Mouse (Mus musculus) myocyte (in vitro differentiated cells): ENCODE data around the gene Tmem143. TPM values are rescaled to one million over a fixed set of nuclear protein-coding genes. Genes with fewer than 3 reads are reported as not detected.

ENCODE experiments used
- H3K27me3 ChIP-seq: one replicate; pipeline ENCODE4 v1.6.1; 2011; ENCODE audit not compliant: control insufficient read depth, insufficient read depth, insufficient read length
- H3K36me3 ChIP-seq: one replicate; pipeline ENCODE4 v1.6.1; 2011; ENCODE audit not compliant: control insufficient read depth, insufficient read depth
- H3K4me2 ChIP-seq: one replicate; pipeline ENCODE4 v1.6.1; 2011; ENCODE audit warnings: low read depth, control low read depth
- H3K4me3 ChIP-seq: one replicate; pipeline ENCODE4 v1.5.1; 2011; ENCODE audit warnings: mild to moderate bottlenecking, control low read depth, moderate library complexity
- H3K79me2 ChIP-seq: one replicate; pipeline ENCODE4 v1.6.1; 2011; ENCODE audit not compliant: control insufficient read depth, insufficient read depth
- H3ac ChIP-seq: one replicate; pipeline ENCODE4 v1.6.1; 2011; ENCODE audit not compliant: control insufficient read depth, insufficient read length
- CEBPB ChIP-seq: IDR thresholded peaks from 2 replicates; pipeline ENCODE4 v1.6.1; 2011; ENCODE audit warnings: mild to moderate bottlenecking, moderate library complexity; ENCODE audit not compliant: poor library complexity, insufficient read depth, severe bottlenecking
- E2F4 ChIP-seq: IDR thresholded peaks from one replicate; pipeline ENCODE4 v1.6.1; 2011; ENCODE audit warnings: mild to moderate bottlenecking, control low read depth, moderate library complexity; ENCODE audit not compliant: insufficient read depth
- MAX ChIP-seq: IDR thresholded peaks from one replicate; pipeline ENCODE4 v1.6.1; 2011; ENCODE audit warnings: low read depth, mild to moderate bottlenecking, control low read depth
- MYOD1 ChIP-seq, 3 experiments: IDR thresholded peaks; one replicate each; pipeline ENCODE4 v1.6.1; 2011; ENCODE audit warnings: control low read depth in 2 of 3, low read depth in 2 of 3, mild to moderate bottlenecking in 2 of 3, moderate library complexity in 1 of 3; ENCODE audit not compliant: insufficient read length in 2 of 3, control insufficient read depth in 1 of 3
- MYOG ChIP-seq, 3 experiments: IDR thresholded peaks; one replicate each; pipeline ENCODE4 v1.6.1; 2011; ENCODE audit warnings: control low read depth in 2 of 3, low read depth in 2 of 3, mild to moderate bottlenecking in 2 of 3; ENCODE audit not compliant: insufficient read length in 2 of 3, control insufficient read depth in 1 of 3, insufficient read depth in 1 of 3
- POLR2A ChIP-seq: IDR thresholded peaks from one replicate; pipeline ENCODE4 v1.6.1; 2011; ENCODE audit warnings: low read depth, mild to moderate bottlenecking, control low read depth, moderate library complexity; ENCODE audit not compliant: insufficient read length
- POLR2AphosphoS2 ChIP-seq: IDR thresholded peaks from one replicate; pipeline ENCODE4 v1.6.1; 2011; ENCODE audit warnings: low read depth, control low read depth; ENCODE audit not compliant: insufficient read length
- REST ChIP-seq: IDR thresholded peaks from one replicate; pipeline ENCODE4 v1.6.1; 2011; ENCODE audit warnings: mild to moderate bottlenecking, control low read depth, moderate library complexity; ENCODE audit not compliant: insufficient read depth, insufficient read length
- SRF ChIP-seq: IDR thresholded peaks from one replicate; pipeline ENCODE4 v1.6.1; 2011; ENCODE audit warnings: low read depth; ENCODE audit not compliant: control insufficient read depth, insufficient read length
- TCF12 ChIP-seq: IDR thresholded peaks from one replicate; pipeline ENCODE4 v1.6.1; 2011; ENCODE audit warnings: mild to moderate bottlenecking, control low read depth; ENCODE audit not compliant: poor library complexity, insufficient read depth, severe bottlenecking
- TCF3 ChIP-seq: IDR thresholded peaks from one replicate; pipeline ENCODE4 v1.6.1; 2011; ENCODE audit warnings: low read depth, control low read depth; ENCODE audit not compliant: insufficient read length
- USF1 ChIP-seq: IDR thresholded peaks from one replicate; pipeline ENCODE4 v1.6.1; 2011; ENCODE audit warnings: low read depth, mild to moderate bottlenecking, control low read depth, moderate library complexity
- polyA plus RNA-seq: library from polyadenylated mRNA; unstranded; fragments of >200 nt; fragmentation: generic; extraction: Trizol; gene quantifications from one replicate; pipeline ENCODE4 v1.2.1, GENCODE M21; 2012; ENCODE audit warnings: missing spikeins

Gene Tmem143
- 26.9 TPM for polyA plus RNA-seq

DNA sequence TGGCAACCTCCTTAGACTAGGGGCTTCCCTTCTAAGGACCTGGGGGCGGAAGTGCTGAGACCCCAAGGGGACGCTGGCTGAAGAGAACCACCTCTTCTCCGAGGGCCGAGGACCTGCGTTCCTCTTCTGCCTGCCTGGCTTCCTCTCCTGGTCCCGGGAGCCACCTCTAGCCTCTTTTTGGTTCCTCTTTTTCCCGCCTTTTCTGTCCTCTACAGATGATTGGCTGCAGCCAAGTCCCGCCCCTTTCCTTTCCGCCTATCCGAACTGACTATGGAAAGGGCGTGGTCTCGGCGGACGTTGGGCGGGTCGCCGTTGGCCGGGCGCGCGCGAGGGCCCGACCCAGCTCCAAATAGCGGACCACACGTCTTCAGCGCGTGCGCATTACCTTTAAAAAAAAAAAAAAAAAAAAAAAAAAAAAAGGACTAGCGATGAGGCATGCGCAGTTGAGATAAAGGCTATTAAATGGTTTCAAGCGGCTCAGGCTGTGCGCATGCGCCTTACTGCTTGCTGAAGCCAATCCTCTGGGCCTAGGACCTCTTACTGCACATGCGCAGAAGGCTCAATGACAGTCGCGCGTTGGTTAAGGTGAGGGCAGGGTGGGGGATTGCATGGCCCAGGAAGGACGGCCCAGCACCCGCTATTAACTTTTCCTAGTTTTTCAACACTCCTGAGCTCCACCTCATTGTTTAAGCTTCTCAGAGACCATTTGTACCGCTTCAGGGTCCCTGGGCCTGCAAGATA lies at the start of gene Tmem143, which contains the start of gene Syngr4:
TSS of gene Tmem143 (plus strand) at position 425 of the 741 bp plus-strand sequence.
TSS of gene Syngr4 (minus strand) at position 198 of the 741 bp plus-strand sequence.
- H3K27me3 ChIP-seq: no peaks in the 10 kb centered on the region
- peak within 1 kb of the TSS; percentile 8 for H3ac ChIP-seq
- TF ChIP-seq USF1 (no peak), MYOD1 (IDR thresholded peaks at IDR 0.05; ENCODE audit: control insufficient read depth in 1 of 3, insufficient read length in 2 of 3, low read depth in 2 of 3) (no peak), MYOG (IDR thresholded peaks at IDR 0.05; ENCODE audit: control insufficient read depth in 1 of 3, insufficient read depth in 1 of 3, insufficient read length in 2 of 3, low read depth in 2 of 3) (no peak), E2F4 (peak; percentile 75), POLR2A (peak; percentile 79), REST (no peak), POLR2AphosphoS2 (peak; percentile 76), CEBPB (no peak), SRF (no peak), TCF12 (no peak), MAX (no peak), TCF3 (no peak)

DNA sequence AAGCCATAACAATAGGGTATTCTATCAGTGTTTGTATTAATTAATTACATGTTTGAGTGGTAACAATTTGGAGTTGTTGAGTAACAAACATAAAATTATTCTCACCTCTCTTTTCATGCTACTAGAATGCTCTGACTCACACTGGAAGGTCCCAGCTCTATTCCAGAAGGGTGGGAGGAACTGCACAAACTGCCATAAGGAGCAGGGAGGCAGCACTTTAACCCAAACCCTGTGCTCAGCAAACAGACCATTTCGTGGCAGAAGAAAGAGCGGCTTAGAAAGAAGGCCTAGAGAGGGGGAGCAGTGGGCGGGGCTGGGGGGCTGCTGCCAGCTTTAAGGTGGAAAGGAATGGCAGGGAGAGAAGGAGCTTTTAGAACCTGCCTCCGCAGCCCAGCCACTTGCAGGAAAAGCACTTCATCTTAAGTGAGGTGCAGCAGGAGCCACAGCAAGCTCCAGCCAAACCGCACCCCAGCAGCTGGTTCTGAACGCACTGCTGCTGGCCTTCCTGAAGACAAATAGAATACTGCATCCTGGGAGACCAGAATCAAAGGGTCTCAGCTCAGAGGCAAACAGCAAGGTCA lies 48.2 kb upstream of the Tmem143 start:
- Histone ChIP-seq H3K4me3 (no peak overlapping the region), H3K79me2 (no peaks in the 10 kb centered on the region), H3K27me3 (no peaks in the 10 kb centered on the region), H3ac (no peak overlapping the region), H3K4me2 (no peak overlapping the region), H3K36me3 (no peaks in the 10 kb centered on the region)
- TF ChIP-seq SRF (no peak), TCF12 (no peak), MYOD1 (IDR thresholded peaks at IDR 0.05; ENCODE audit: control insufficient read depth in 1 of 3, insufficient read length in 2 of 3, low read depth in 2 of 3) (peak in 1 of 3 experiments; percentile 10), MAX (no peak), MYOG (IDR thresholded peaks at IDR 0.05; ENCODE audit: control insufficient read depth in 1 of 3, insufficient read depth in 1 of 3, insufficient read length in 2 of 3, low read depth in 2 of 3) (peak in 1 of 3 experiments; percentile 8), POLR2AphosphoS2 (no peak), POLR2A (no peak), CEBPB (no peak), USF1 (no peak), REST (no peak), TCF3 (no peak), E2F4 (no peak)

More for the DNA sequence above, at the start of gene Tmem143, which contains the start of gene Syngr4:
- H3K4me2 ChIP-seq: peak within 1 kb of the TSS; percentile 95
- H3K79me2 ChIP-seq: no peaks in the 10 kb centered on the region
- H3K4me3 ChIP-seq: peak within 1 kb of the TSS; percentile 66
- H3K36me3 ChIP-seq: no peaks in the 10 kb centered on the region

GRCm38 (mm10) chr7:45850661-45851060 lies 46.1 kb upstream of the Tmem143 start:
- H3K36me3 ChIP-seq: no peaks in the 10 kb centered on the region
- no peak overlapping the region for H3K4me2 ChIP-seq
- H3ac ChIP-seq: no peak overlapping the region
- H3K4me3 ChIP-seq: no peak overlapping the region
- H3K79me2 ChIP-seq: no peaks in the 10 kb centered on the region
- TF ChIP-seq MAX: no peak
- TF ChIP-seq TCF12: no peak
- no peak for TF ChIP-seq USF1
- no peak for TF ChIP-seq E2F4
- TF ChIP-seq POLR2A: no peak
- no peak for TF ChIP-seq MYOD1 (IDR thresholded peaks at IDR 0.05; ENCODE audit: control insufficient read depth in 1 of 3, insufficient read length in 2 of 3, low read depth in 2 of 3)
- no peak for TF ChIP-seq CEBPB
- H3K27me3 ChIP-seq: no peaks in the 10 kb centered on the region

GRCm38 (mm10) chr7:45853089-45853488 lies 43.7 kb upstream of the Tmem143 start:
- Histone ChIP-seq H3ac (no peak overlapping the region), H3K4me3 (no peak overlapping the region)
- TF ChIP-seq SRF: no peak
- no peak for TF ChIP-seq TCF3
- no peak for TF ChIP-seq POLR2A
- TF ChIP-seq MYOG (IDR thresholded peaks at IDR 0.05; ENCODE audit: control insufficient read depth in 1 of 3, insufficient read depth in 1 of 3, insufficient read length in 2 of 3, low read depth in 2 of 3): no peak
- no peak for TF ChIP-seq MYOD1 (IDR thresholded peaks at IDR 0.05; ENCODE audit: control insufficient read depth in 1 of 3, insufficient read length in 2 of 3, low read depth in 2 of 3)
- no peak for TF ChIP-seq E2F4

More at GRCm38 (mm10) chr7:45853089-45853488, 43.7 kb upstream of the Tmem143 start:
- Histone ChIP-seq H3K36me3 (no peaks in the 10 kb centered on the region), H3K79me2 (no peaks in the 10 kb centered on the region), H3K4me2 (no peak overlapping the region), H3K27me3 (no peaks in the 10 kb centered on the region)
